Mouse (Mus musculus) CH12.LX (cell line): ENCODE measurements around the gene Fbxo44. TPM values are rescaled to one million over a fixed set of nuclear protein-coding genes. Genes with fewer than 3 reads are reported as not detected.

Experiments used
- DNase-seq: peaks from one replicate; pipeline ENCODE4 v3.0.0-alpha.2; 2013; ENCODE audit errors: extremely low read depth
- H3K27ac ChIP-seq: 2 replicates; pipeline ENCODE4 v1.5.1; 2012; ENCODE audit warnings: low read depth, mild to moderate bottlenecking, control low read depth, moderate library complexity; ENCODE audit not compliant: insufficient read depth
- H3K27me3 ChIP-seq: replicated peaks from 2 replicates; pipeline ENCODE3; 2012; ENCODE audit warnings: inconsistent platforms
- H3K36me3 ChIP-seq, 2 experiments: replicated peaks in 1 of 2; 2 replicates each; pipeline versions ENCODE3 to v1.6.1; 2012; ENCODE audit warnings: inconsistent platforms in 1 of 2, low read length in 1 of 2, mild to moderate bottlenecking in 1 of 2, mixed read lengths in 1 of 2, moderate library complexity in 1 of 2; ENCODE audit not compliant: control insufficient read depth in 1 of 2, insufficient read depth in 1 of 2
- H3K4me1 ChIP-seq, 2 experiments: 2 replicates each; pipeline ENCODE4 v1.6.1; 2012; ENCODE audit warnings: inconsistent platforms in 1 of 2, moderate library complexity in 1 of 2; ENCODE audit not compliant: insufficient read depth in 2 of 2, control insufficient read depth in 1 of 2
- H3K4me2 ChIP-seq: 2 replicates; pipeline ENCODE4 v1.6.1; 2012; ENCODE audit warnings: low read depth, mild to moderate bottlenecking, control low read depth; ENCODE audit not compliant: poor library complexity, insufficient read depth, severe bottlenecking
- H3K4me3 ChIP-seq, 3 experiments: fragments of 150-350 bp in 1 of 3; sonication (generic) in 1 of 3; replicated peaks in 1 of 3; 2 replicates each; pipeline versions ENCODE3 to v1.5.1; 2011 to 2012; ENCODE audit warnings: low read depth in 2 of 3, low read length in 2 of 3, mild to moderate bottlenecking in 2 of 3, moderate library complexity in 2 of 3, control low read depth in 1 of 3, improper control_type of control experiment in 1 of 3, inconsistent platforms in 1 of 3, mixed read lengths in 1 of 3; ENCODE audit not compliant: poor library complexity in 1 of 3
- H3K79me2 ChIP-seq: replicated peaks from 2 replicates; pipeline ENCODE4 v1.6.1; 2012; ENCODE audit warnings: mild to moderate bottlenecking, moderate library complexity; ENCODE audit not compliant: control insufficient read depth, poor library complexity, insufficient read depth, severe bottlenecking; ENCODE audit errors: extremely low read depth
- H3K9ac ChIP-seq: 2 replicates; pipeline ENCODE4 v1.6.1; 2012; ENCODE audit warnings: low read depth, mild to moderate bottlenecking, control low read depth, moderate library complexity; ENCODE audit not compliant: insufficient read depth
- H3K9me3 ChIP-seq: replicated peaks from 2 replicates; pipeline ENCODE3; 2012; ENCODE audit warnings: low read length, inconsistent platforms, mixed read lengths
- BHLHE40 ChIP-seq: IDR thresholded peaks from 2 replicates; pipeline ENCODE4 v1.6.1; 2011; ENCODE audit warnings: mild to moderate bottlenecking, low read depth, low read length, improper control_type of control experiment
- CHD1 ChIP-seq: IDR thresholded peaks from 2 replicates; pipeline ENCODE4 v1.6.1; 2012; ENCODE audit warnings: low read depth, low read length, improper control_type of control experiment, inconsistent platforms
- ELF1 ChIP-seq: IDR thresholded peaks from 2 replicates; pipeline ENCODE4 v1.6.1; 2014; ENCODE audit warnings: low read depth, mild to moderate bottlenecking, inconsistent platforms, low read length, improper control_type of control experiment
- GABPA ChIP-seq: IDR thresholded peaks from 2 replicates; pipeline ENCODE4 v1.6.1; 2012; ENCODE audit warnings: low read depth, low read length, improper control_type of control experiment, inconsistent platforms; ENCODE audit not compliant: insufficient replicate concordance
- JUND ChIP-seq: conservative IDR thresholded peaks from 2 replicates; pipeline ENCODE4 v1.6.1; 2011; ENCODE audit warnings: low read depth, low read length, improper control_type of control experiment
- KAT2A ChIP-seq: IDR thresholded peaks from 2 replicates; pipeline ENCODE4 v1.6.1; 2012; ENCODE audit warnings: low read length, improper control_type of control experiment, inconsistent platforms; ENCODE audit not compliant: insufficient replicate concordance
- MAFK ChIP-seq: IDR thresholded peaks from 2 replicates; pipeline ENCODE4 v1.6.1; 2011; ENCODE audit warnings: low read length, improper control_type of control experiment; ENCODE audit not compliant: insufficient replicate concordance
- MAX ChIP-seq: IDR thresholded peaks from 2 replicates; pipeline ENCODE4 v1.6.1; 2011; ENCODE audit warnings: low read length, improper control_type of control experiment
- MEF2A ChIP-seq: IDR thresholded peaks from 2 replicates; pipeline ENCODE4 v1.6.1; 2014; ENCODE audit warnings: low read depth, mild to moderate bottlenecking, inconsistent platforms, low read length, improper control_type of control experiment, borderline replicate concordance
- NRF1 ChIP-seq: IDR thresholded peaks from 2 replicates; pipeline ENCODE4 v1.6.1; 2014; ENCODE audit warnings: low read depth, mild to moderate bottlenecking, inconsistent platforms, low read length, improper control_type of control experiment, moderate library complexity
- RCOR1 ChIP-seq: conservative IDR thresholded peaks from 2 replicates; pipeline ENCODE4 v1.6.1; 2012; ENCODE audit warnings: low read depth, mild to moderate bottlenecking, inconsistent platforms, low read length, improper control_type of control experiment
- TBP ChIP-seq: conservative IDR thresholded peaks from 2 replicates; pipeline ENCODE4 v1.6.1; 2011; ENCODE audit warnings: low read depth, low read length, improper control_type of control experiment
- TCF12 ChIP-seq: IDR thresholded peaks from 2 replicates; pipeline ENCODE4 v1.6.1; 2014; ENCODE audit warnings: low read depth, mild to moderate bottlenecking, inconsistent platforms, low read length, improper control_type of control experiment
- UBTF ChIP-seq: IDR thresholded peaks from 2 replicates; pipeline ENCODE4 v1.6.1; 2012; ENCODE audit warnings: low read depth, mild to moderate bottlenecking, inconsistent platforms, low read length, improper control_type of control experiment, moderate library complexity
- USF1 ChIP-seq: IDR thresholded peaks from 2 replicates; pipeline ENCODE4 v1.6.1; 2014; ENCODE audit warnings: low read depth, mild to moderate bottlenecking, inconsistent platforms, low read length, improper control_type of control experiment
- USF2 ChIP-seq: conservative IDR thresholded peaks from 2 replicates; pipeline ENCODE4 v1.6.1; 2011; ENCODE audit warnings: low read depth, low read length, improper control_type of control experiment
- ZC3H11A ChIP-seq: IDR thresholded peaks from 2 replicates; pipeline ENCODE4 v1.6.1; 2012; ENCODE audit warnings: low read depth, mild to moderate bottlenecking, inconsistent platforms, low read length, improper control_type of control experiment
- ZNF384 ChIP-seq: IDR thresholded peaks from 2 replicates; pipeline ENCODE4 v1.6.1; 2012; ENCODE audit warnings: low read depth, low read length, improper control_type of control experiment, inconsistent platforms
- dilution Hi-C: fragments of 300-500 bp; cut with MboI; formaldehyde crosslinking; loops from 2 replicates; pipeline ENCODE4 v1.14.3; 2020; ENCODE audit warnings: low sequenced_read_pairs; ENCODE audit not compliant: extremely low pct_unique_long_range_greater_than_20kb, extremely low pct_ligation_motif_present
- in situ Hi-C: fragments of 300-500 bp; cut with MboI; formaldehyde crosslinking; loops from 3 replicates; pipeline ENCODE4 v1.14.3; 2019; ENCODE audit warnings: low sequenced_read_pairs, low pct_ligation_motif_present, low pct_unique_long_range_greater_than_20kb, mixed read lengths
- polyA plus RNA-seq: library from polyadenylated mRNA; unstranded; fragments of >175 nt; gene quantifications from 2 replicates; pipeline ENCODE4 v1.2.1, GENCODE M21; 2012; ENCODE audit warnings: low read depth; ENCODE audit not compliant: insufficient read length
- total RNA-seq, 2 experiments: library from RNA; depleted of rRNA; stranded (reverse); fragments of 300-350 nt in 1 of 2; fragments of >200 nt in 1 of 2; gene quantifications; 2 replicates each; pipeline ENCODE4 v1.2.3; 2012 to 2014

Gene Fbxo44
- total and polyA plus RNA-seq, 3 experiments, result 2.1 to 10.6 (median 2.8) TPM

DNA sequence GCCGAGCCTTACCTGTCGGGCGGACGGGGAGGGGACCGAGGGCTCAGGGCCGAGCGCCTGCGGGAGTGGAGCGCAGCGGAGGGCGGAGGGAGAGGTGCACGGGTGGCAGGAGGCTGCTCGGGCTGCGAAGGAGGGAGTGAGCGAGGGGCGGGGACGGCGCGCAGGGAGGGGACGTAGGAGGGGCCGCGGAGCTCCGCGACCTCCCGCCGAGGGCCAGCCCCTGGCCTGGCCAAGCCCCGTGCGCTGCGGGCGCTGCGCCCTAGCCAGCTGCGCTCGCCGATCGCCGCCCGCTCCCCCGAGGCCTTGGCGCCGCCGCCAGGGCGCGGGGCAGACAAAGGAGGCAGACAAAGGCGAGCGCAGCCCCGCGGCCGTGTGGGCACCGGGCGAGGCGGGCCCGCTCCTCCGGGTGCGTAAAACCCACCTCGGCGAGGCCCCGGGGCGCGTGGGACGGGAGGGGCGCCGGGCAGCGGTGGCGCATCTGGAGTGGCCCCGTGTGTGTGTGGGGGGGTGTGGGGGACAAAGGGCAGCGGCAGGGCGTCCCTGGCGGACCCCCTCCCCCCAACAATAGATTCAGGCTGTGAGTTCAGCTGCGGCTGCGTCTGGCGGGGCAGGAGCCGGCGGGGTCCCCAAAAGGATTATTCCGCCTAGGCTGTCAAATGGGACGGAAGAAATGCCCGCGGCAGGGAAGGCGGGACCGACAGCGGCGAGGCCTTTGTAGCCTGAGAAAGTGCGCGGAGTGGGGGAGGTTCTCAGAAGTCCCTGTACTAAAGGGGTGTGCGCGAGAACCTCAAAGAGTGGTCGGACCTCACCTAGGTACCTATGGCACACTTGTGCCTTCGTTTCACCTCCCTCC lies 29.5 kb downstream of the Fbxo44 start, which contains the start of gene Draxin:
TSS of gene Draxin (minus strand) at position 138 of the 853 bp plus-strand sequence.
- TF ChIP-seq RCOR1 (no peak), TBP (no peak), USF2 (no peak), KAT2A (no peak)
- H3K4me1 ChIP-seq, result peaks cover 0 to 6% of the 10 kb centered on the region in 2 experiments; a peak in 2 of 4 replicates
- H3K9ac ChIP-seq, result no peak within 1 kb of the TSS
- DNase-seq, result no peak
- H3K4me2 ChIP-seq, result no peak within 1 kb of the TSS
- in situ Hi-C loops, result no loop called here
- H3K79me2 ChIP-seq, result no peaks in the 10 kb centered on the region
- H3K36me3 ChIP-seq, result no peaks in the 10 kb centered on the region
- H3K4me3 ChIP-seq, result no peak within 1 kb of the TSS
- dilution Hi-C loops, result no loop called here
- no peak within 1 kb of the TSS for H3K27ac ChIP-seq
- no peaks in the 10 kb centered on the region for H3K9me3 ChIP-seq
- peaks cover 83% of the 10 kb centered on the region for H3K27me3 ChIP-seq

DNA sequence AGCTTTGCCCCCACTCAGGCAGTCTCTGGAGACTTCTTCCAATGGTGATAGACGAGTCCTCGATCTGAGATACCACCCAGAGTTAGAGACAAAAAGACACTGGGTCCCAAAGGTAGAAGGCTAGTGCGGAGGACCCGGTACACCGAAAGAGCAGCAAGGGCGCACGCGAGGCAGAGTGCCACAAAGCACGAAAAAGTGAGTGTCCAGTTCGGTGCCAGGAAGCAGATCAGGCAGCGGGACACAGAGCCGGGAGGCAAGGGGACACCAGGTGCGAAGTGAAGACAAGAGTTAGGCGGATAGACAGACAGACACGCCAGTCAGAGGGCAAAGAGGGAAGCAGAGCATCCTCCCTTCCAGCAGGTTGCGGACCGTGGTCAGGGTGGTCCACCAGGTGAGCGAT lies 30.1 kb downstream of the Fbxo44 start, which contains the start of gene Mad2l2:
TSS of gene Mad2l2 (plus strand) at position 252 of the 400 bp plus-strand sequence.
- dilution Hi-C loops (no loop called here), in situ Hi-C loops (no loop called here)
- Histone ChIP-seq H3K27ac (no peak within 1 kb of the TSS), H3K27me3 (peaks cover 87% of the 10 kb centered on the region), H3K36me3 (no peaks in the 10 kb centered on the region), H3K4me2 (no peak within 1 kb of the TSS), H3K9ac (no peak within 1 kb of the TSS), H3K4me3 (no peak within 1 kb of the TSS), H3K9me3 (no peaks in the 10 kb centered on the region), H3K4me1 (peaks cover 0 to 6% of the 10 kb centered on the region in 2 experiments; a peak in 2 of 4 replicates), H3K79me2 (no peaks in the 10 kb centered on the region)
- no peak for DNase-seq
- TF ChIP-seq MEF2A, result no peak
- TF ChIP-seq ZC3H11A, result no peak
- no peak for TF ChIP-seq GABPA
- no peak for TF ChIP-seq CHD1
- no peak for TF ChIP-seq KAT2A
- no peak for TF ChIP-seq BHLHE40
- TF ChIP-seq UBTF, result no peak
- TF ChIP-seq ZNF384, result no peak
- TF ChIP-seq NRF1, result no peak
- no peak for TF ChIP-seq JUND
- no peak for TF ChIP-seq USF1
- TF ChIP-seq ELF1, result no peak
- no peak for TF ChIP-seq TCF12
- TF ChIP-seq MAX, result no peak
- no peak for TF ChIP-seq RCOR1
- TF ChIP-seq MAFK, result no peak
